Mouse (Mus musculus): ENCODE measurements at regions not wholly inside any gene's neighbourhood (a gene's known extent, or its start where the extent isn't known, plus 50 kb on each side); places are given as distances from the start of the nearest gene placed in this dataset.

DNA sequence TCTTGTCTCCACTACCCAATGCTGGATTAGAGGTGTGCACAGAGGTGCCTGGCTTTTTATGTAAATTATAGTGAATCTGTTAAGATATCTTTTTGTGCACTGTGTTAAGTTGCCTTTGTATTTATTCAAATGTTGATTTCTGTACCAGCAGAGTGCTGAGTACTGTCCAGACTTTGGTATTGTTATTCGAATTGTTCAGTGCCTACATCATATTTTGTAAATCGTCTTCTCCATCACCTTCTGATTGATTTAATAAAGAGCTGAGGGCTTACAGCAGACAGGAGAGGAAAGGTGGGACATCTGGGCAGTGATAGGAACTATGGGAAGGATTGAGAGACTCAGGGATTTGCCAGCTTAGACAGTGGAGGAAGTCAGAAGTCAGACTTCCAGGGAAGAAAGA is 270.2 kb upstream of the Kazn start:
- no peak for TF ChIP-seq NELFE (IDR thresholded peaks at IDR 0.05; ENCODE audit: low read depth, low read length)
- TF ChIP-seq PAX5 (IDR thresholded peaks at IDR 0.05; ENCODE audit: low read length) = no peak
- no peak for TF ChIP-seq ZC3H11A (IDR thresholded peaks at IDR 0.05; ENCODE audit: low read depth, low read length)
- no peak for TF ChIP-seq JUND (conservative IDR thresholded peaks at IDR 0.05; ENCODE audit: low read depth, low read length)
- no peak for TF ChIP-seq CTCF (conservative IDR thresholded peaks at IDR 0.05 in 1 of 2, IDR thresholded peaks at IDR 0.05 in 1 of 2; ENCODE audit: low read depth in 2 of 2, low read length in 2 of 2)
- TF ChIP-seq POLR2A (IDR thresholded peaks at IDR 0.05; ENCODE audit: low read depth, low read length) = no peak
- TF ChIP-seq KAT2A (IDR thresholded peaks at IDR 0.05; ENCODE audit: insufficient replicate concordance, low read length) = no peak
- TF ChIP-seq SMC3 (IDR thresholded peaks at IDR 0.05; ENCODE audit: low read depth, low read length) = no peak
- TF ChIP-seq MXI1 (IDR thresholded peaks at IDR 0.05; ENCODE audit: low read depth, low read length) = no peak
- no peak for TF ChIP-seq EP300 (IDR thresholded peaks at IDR 0.05; ENCODE audit: low read length)
- no peak for TF ChIP-seq UBTF (IDR thresholded peaks at IDR 0.05; ENCODE audit: low read depth, low read length)
- no peak for TF ChIP-seq MAX (IDR thresholded peaks at IDR 0.05; ENCODE audit: low read length)
- TF ChIP-seq USF2 (conservative IDR thresholded peaks at IDR 0.05; ENCODE audit: low read depth, low read length) = no peak
- TF ChIP-seq TCF12 (IDR thresholded peaks at IDR 0.05; ENCODE audit: low read depth, low read length) = no peak

Data from CH12.LX (cell line).